Mouse (Mus musculus): ENCODE results near the gene Myo1a. TPM values are rescaled to one million over a fixed set of nuclear protein-coding genes. Genes with fewer than 3 reads are reported as not detected.

The Myo1a gene
- polyA plus RNA-seq, 1 experiment from 2014 or later = 0.47 TPM

GRCm38 (mm10) chr10:127666501-127667268 lies 38.3 kb upstream of the Myo1a start, which contains the start of gene Nemp1:
Nemp1 (plus strand) TSS chr10:127666901.
- Histone ChIP-seq H3K9ac (replicated peaks) (peak within 1 kb of the TSS; percentile 65), H3K4me2 (replicated peaks) (peak within 1 kb of the TSS; percentile 77), H3K27me3 (peaks cover 86% of the 10 kb centered on the region), H3K9me3 (no peaks in the 10 kb centered on the region), H3K4me3 (peak within 1 kb of the TSS; percentile 52), H3K4me1 (peaks cover 57% of the 10 kb centered on the region), H3K27ac (replicated peaks) (0 out of 2 replicates have a peak within 1 kb of the TSS, but pooled peaks have one; percentile 42), H3K36me3 (no peaks in the 10 kb centered on the region)
- peak; percentile 52 for ATAC-seq (ENCODE audit: low FRiP score, low read depth)
- under 1% methylated on average over 63 of the region's 73 CpGs for WGBS

- 0 out of 2 replicates have a peak, but pooled peaks have one; percentile 8 for ATAC-seq (ENCODE audit: low FRiP score, low read depth)
- H3K4me1 ChIP-seq = peaks cover 51% of the 10 kb centered on the region
- peak overlapping the region; percentile 42; the same call in 1 of the 2 replicates for H3K27ac ChIP-seq (replicated peaks)
- H3K9ac ChIP-seq (replicated peaks) = peak overlapping the region; percentile 65
- peak overlapping the region; percentile 52 for H3K4me3 ChIP-seq
- no peaks in the 10 kb centered on the region for H3K36me3 ChIP-seq
- WGBS = 2% methylated on average over 35 of the region's 35 CpGs
- H3K4me2 ChIP-seq (replicated peaks) = peak overlapping the region; percentile 77
- no peaks in the 10 kb centered on the region for H3K9me3 ChIP-seq
- H3K27me3 ChIP-seq = peaks cover 78% of the 10 kb centered on the region
These were observed 37.5 kb upstream of the Myo1a start for GRCm38 (mm10) chr10:127667269-127668092.

- WGBS = 2% methylated on average over 38 of the region's 40 CpGs
- no peaks in the 10 kb centered on the region for H3K36me3 ChIP-seq
- H3K4me2 ChIP-seq (replicated peaks) = peak within 1 kb of the TSS; percentile 77
- peaks cover 69% of the 10 kb centered on the region for H3K27me3 ChIP-seq
- H3K4me1 ChIP-seq = peaks cover 46% of the 10 kb centered on the region
- 0 out of 2 replicates have a peak, but pooled peaks have one; percentile 11 for ATAC-seq (ENCODE audit: low FRiP score, low read depth)
- peak within 1 kb of the TSS; percentile 42; the same call in 1 of the 2 replicates for H3K27ac ChIP-seq (replicated peaks)
- peak within 1 kb of the TSS; percentile 65 for H3K9ac ChIP-seq (replicated peaks)
- H3K4me3 ChIP-seq = peak within 1 kb of the TSS; percentile 52
- H3K9me3 ChIP-seq = no peaks in the 10 kb centered on the region
These were observed 36.6 kb upstream of the Myo1a start, which contains the start of gene Nab2 for GRCm38 (mm10) chr10:127668093-127669050. Nab2 (minus strand) TSS chr10:127668568.

- no peak for ATAC-seq (ENCODE audit: low FRiP score, low read depth)
- WGBS = 38% methylated on average over 7 of the region's 7 CpGs
- peak overlapping the region; percentile 20; the same call in 1 of the 2 replicates for H3K9ac ChIP-seq (replicated peaks)
- no peaks in the 10 kb centered on the region for H3K36me3 ChIP-seq
- peaks cover 61% of the 10 kb centered on the region for H3K27me3 ChIP-seq
- no peaks in the 10 kb centered on the region for H3K9me3 ChIP-seq
- H3K4me2 ChIP-seq (replicated peaks) = no peak overlapping the region
- H3K4me1 ChIP-seq = peaks cover 40% of the 10 kb centered on the region
- H3K4me3 ChIP-seq = no peak overlapping the region
- no peak overlapping the region for H3K27ac ChIP-seq (replicated peaks)
These were observed 35.8 kb upstream of the Myo1a start for GRCm38 (mm10) chr10:127669170-127669569.

GRCm38 (mm10) chr10:127670185-127670584 lies 34.8 kb upstream of the Myo1a start:
- Histone ChIP-seq H3K4me2 (replicated peaks) (no peak overlapping the region), H3K36me3 (no peaks in the 10 kb centered on the region), H3K27ac (replicated peaks) (no peak overlapping the region), H3K9ac (replicated peaks) (no peak overlapping the region), H3K9me3 (no peaks in the 10 kb centered on the region), H3K27me3 (peaks cover 51% of the 10 kb centered on the region), H3K4me1 (peaks cover 33% of the 10 kb centered on the region), H3K4me3 (no peak overlapping the region)
- 94% methylated on average over 2 of the region's 2 CpGs for WGBS
- no peak for ATAC-seq (ENCODE audit: low FRiP score, low read depth)

- Histone ChIP-seq H3K9ac (replicated peaks) (no peak overlapping the region), H3K4me1 (peaks cover 22% of the 10 kb centered on the region), H3K27ac (replicated peaks) (no peak overlapping the region), H3K27me3 (peaks cover 40% of the 10 kb centered on the region), H3K36me3 (no peaks in the 10 kb centered on the region), H3K9me3 (no peaks in the 10 kb centered on the region), H3K4me3 (no peak overlapping the region), H3K4me2 (replicated peaks) (no peak overlapping the region)
- no peak for ATAC-seq (ENCODE audit: low FRiP score, low read depth)
- WGBS = 31% methylated on average over 2 of the region's 2 CpGs
These were observed 33.7 kb upstream of the Myo1a start for GRCm38 (mm10) chr10:127671276-127671675.

GRCm38 (mm10) chr10:127674046-127674655 lies 30.8 kb upstream of the Myo1a start:
- no peak for ATAC-seq (ENCODE audit: low FRiP score, low read depth)
- H3K4me2 ChIP-seq (replicated peaks) = no peak overlapping the region
- no peaks in the 10 kb centered on the region for H3K36me3 ChIP-seq
- H3K4me1 ChIP-seq = 0 out of 2 replicates have a peak, but pooled peaks cover 11% of the 10 kb centered on the region
- H3K27ac ChIP-seq (replicated peaks) = no peak overlapping the region
- H3K27me3 ChIP-seq = peaks cover 14% of the 10 kb centered on the region
- H3K9ac ChIP-seq (replicated peaks) = no peak overlapping the region
- 94% methylated on average over 6 of the region's 6 CpGs for WGBS
- no peak overlapping the region for H3K4me3 ChIP-seq
- H3K9me3 ChIP-seq = no peaks in the 10 kb centered on the region

- H3K4me3 ChIP-seq = no peak overlapping the region
- WGBS = 86% methylated on average over 8 of the region's 8 CpGs
- ATAC-seq (ENCODE audit: low FRiP score, low read depth) = no peak
These were observed 30.0 kb upstream of the Myo1a start for GRCm38 (mm10) chr10:127674794-127675522.

GRCm38 (mm10) chr10:127675859-127676398 lies 29.0 kb upstream of the Myo1a start:
- Histone ChIP-seq H3K27ac (replicated peaks) (peak overlapping the region; percentile 60), H3K9ac (replicated peaks) (peak overlapping the region; percentile 32; the same call in 1 of the 2 replicates), H3K27me3 (no peaks in the 10 kb centered on the region), H3K9me3 (no peaks in the 10 kb centered on the region), H3K4me1 (0 out of 2 replicates have a peak, but pooled peaks cover 10% of the 10 kb centered on the region), H3K36me3 (no peaks in the 10 kb centered on the region), H3K4me2 (replicated peaks) (peak overlapping the region; percentile 57), H3K4me3 (peak overlapping the region; percentile 43)
- 55% methylated on average over 5 of the region's 5 CpGs for WGBS
- ATAC-seq (ENCODE audit: low FRiP score, low read depth) = no peak

More at GRCm38 (mm10) chr10:127674794-127675522, 30.0 kb upstream of the Myo1a start:
- Histone ChIP-seq H3K4me1 (0 out of 2 replicates have a peak, but pooled peaks cover 10% of the 10 kb centered on the region), H3K27ac (replicated peaks) (no peak overlapping the region), H3K9ac (replicated peaks) (no peak overlapping the region), H3K9me3 (no peaks in the 10 kb centered on the region), H3K27me3 (0 out of 2 replicates have a peak, but pooled peaks cover 6% of the 10 kb centered on the region), H3K36me3 (no peaks in the 10 kb centered on the region), H3K4me2 (replicated peaks) (no peak overlapping the region)

Data from midbrain, embryonic 12.5 days (tissue).